ENCODE assay signal across 24 mouse cellular contexts in the genomic region with DNA sequence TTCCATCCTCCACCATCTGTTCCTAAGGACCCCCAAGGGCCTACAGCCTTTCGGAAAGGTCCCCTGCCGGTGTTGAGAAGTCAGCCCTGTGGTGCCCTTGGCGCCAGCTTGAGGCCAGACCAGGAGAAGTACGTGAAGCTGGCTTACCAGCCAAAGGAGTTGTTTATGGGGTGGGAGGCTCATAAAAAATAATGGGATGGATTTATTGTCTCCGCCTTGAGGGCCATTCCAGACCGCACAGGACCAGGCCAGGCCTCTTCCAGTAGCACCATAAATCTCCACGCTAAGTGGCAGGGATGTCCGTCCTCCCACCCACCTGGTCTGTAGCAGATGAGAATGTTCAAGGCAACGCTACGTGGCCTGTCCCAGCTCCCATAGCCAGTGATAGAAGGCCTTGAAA. TPM values are rescaled to one million over a fixed set of nuclear protein-coding genes. Genes with fewer than 3 reads are reported as not detected.
DNase-seq lines count a peak whose midpoint lies in the region; ATAC-seq and TF ChIP-seq lines count a peak whose summit lies in the region.
"Had no signal": no experiment of that assay in that cellular context is flagged by ENCODE, and none has a peak within 500 bp of the region (broad histone marks: within the 10 kb centered on the region; RNA-seq: fewer than 3 reads in every experiment).

No protein-coding gene starts in this region.

- peak; percentile 77 for ATAC-seq in kidney, embryonic 15.5 days (replicated peaks; ENCODE audit: low FRiP score)
- ATAC-seq in limb, embryonic 14.5 days (ENCODE audit: low FRiP score, low read depth): peak; percentile 60; the same call in 1 of the 2 replicates
- ATAC-seq: activated CD4-positive, CD25-positive, alpha-beta regulatory T cell, adult 4 months had no signal

- no peak overlapping the region for H3K4me3 ChIP-seq in kidney, embryonic 15.5 days (replicated peaks)
- H3K4me3 ChIP-seq in limb, embryonic 14.5 days (replicated peaks; ENCODE audit: low read length): no peak overlapping the region
- H3K4me3 ChIP-seq: embryonic facial prominence, embryonic 15.5 days; hindbrain, embryonic 12.5 days; liver, embryonic 13.5 days; midbrain, embryonic 12.5 days had no signal

- H3K9me3 ChIP-seq in kidney, embryonic 15.5 days (replicated peaks): no peaks in the 10 kb centered on the region
- no peaks in the 10 kb centered on the region for H3K9me3 ChIP-seq in limb, embryonic 14.5 days (ENCODE audit: control insufficient read depth, low read length)
- H3K9me3 ChIP-seq: embryonic facial prominence, embryonic 15.5 days; hindbrain, embryonic 12.5 days; liver, embryonic 13.5 days; midbrain, embryonic 12.5 days had no signal

- H3K27ac ChIP-seq in kidney, embryonic 15.5 days: no peak overlapping the region
- no peak overlapping the region for H3K27ac ChIP-seq in limb, embryonic 14.5 days (replicated peaks; ENCODE audit: low read depth, low read length)
- H3K27ac ChIP-seq: embryonic facial prominence, embryonic 15.5 days; hindbrain, embryonic 12.5 days; liver, embryonic 13.5 days; midbrain, embryonic 12.5 days; stomach, postnatal 0 days had no signal

- peaks cover 31% of the 10 kb centered on the region for H3K4me1 ChIP-seq in kidney, embryonic 15.5 days
- peaks cover 27% of the 10 kb centered on the region for H3K4me1 ChIP-seq in limb, embryonic 14.5 days (ENCODE audit: control insufficient read depth, insufficient read depth, low read length)
- H3K4me1 ChIP-seq: embryonic facial prominence, embryonic 15.5 days; liver, embryonic 13.5 days had no signal

- no peaks in the 10 kb centered on the region for H3K36me3 ChIP-seq in kidney, embryonic 15.5 days
- no peaks in the 10 kb centered on the region for H3K36me3 ChIP-seq in limb, embryonic 14.5 days (ENCODE audit: control insufficient read depth, insufficient read depth, low read length)
- H3K36me3 ChIP-seq: embryonic facial prominence, embryonic 15.5 days; hindbrain, embryonic 12.5 days; liver, embryonic 13.5 days; midbrain, embryonic 12.5 days had no signal

- no peak overlapping the region for H3K4me2 ChIP-seq in kidney, embryonic 15.5 days
- H3K4me2 ChIP-seq in limb, embryonic 14.5 days (replicated peaks; ENCODE audit: low read depth, low read length, severe bottlenecking): no peak overlapping the region
- H3K4me2 ChIP-seq: embryonic facial prominence, embryonic 15.5 days; heart, embryonic 11.5 days; hindbrain, embryonic 12.5 days; liver, embryonic 13.5 days; midbrain, embryonic 12.5 days had no signal

- 20% methylated on average over 10 of the region's 10 CpGs for WGBS in kidney, embryonic 15.5 days
- WGBS in limb, embryonic 14.5 days: 8% methylated on average over 10 of the region's 10 CpGs

- peaks cover 32% of the 10 kb centered on the region for H3K27me3 ChIP-seq in kidney, embryonic 15.5 days
- peaks cover 17% of the 10 kb centered on the region for H3K27me3 ChIP-seq in limb, embryonic 14.5 days (ENCODE audit: control insufficient read depth, insufficient read depth, low read length)
- H3K27me3 ChIP-seq: hindbrain, embryonic 12.5 days; liver, embryonic 13.5 days had no signal

- intact Hi-C loops in heart, postnatal 10 days (cut with DNase I): no loop called here

- no peak for DNase-seq in kidney, adult 9 months
- peak; percentile 64 for DNase-seq in embryo, embryonic 10.5 days (ENCODE audit: low spot score)
- DNase-seq in forelimb bud, embryonic 11.5 days (ENCODE audit: low read depth, low spot score): peak; percentile 95
- peak; percentile 47 for DNase-seq in limb, embryonic 14.5 days (ENCODE audit: low spot score)
- no peak for DNase-seq in thymus, postnatal 0 days (ENCODE audit: low spot score)
- DNase-seq in heart, postnatal 10 days: no peak
- no peak for DNase-seq in layer of hippocampus, postnatal 14 days (ENCODE audit: low spot score in 2 of 2)
- DNase-seq: adrenal gland, adult 8-10 months; cerebellum, adult 18-20 months; kidney, adult 11 months; layer of hippocampus, adult 9-11 months; liver, embryonic 13.5 days; lung, adult 2 months; lung, postnatal 14 days had no signal

- no peak for TF ChIP-seq POLR2A in limb, embryonic 14.5 days (IDR thresholded peaks at IDR 0.05; ENCODE audit: borderline replicate concordance, extremely low read depth, insufficient read depth, insufficient read length)

- H3K9ac ChIP-seq in kidney, embryonic 15.5 days: no peak overlapping the region
- H3K9ac ChIP-seq in limb, embryonic 14.5 days (ENCODE audit: low read depth, low read length, severe bottlenecking): no peak overlapping the region
- H3K9ac ChIP-seq: embryonic facial prominence, embryonic 15.5 days; liver, embryonic 13.5 days; midbrain, embryonic 12.5 days had no signal

RNA-seq across cellular contexts. Expression of a gene that starts 58.4 kb away (rescaled TPM):
- 5.1 and 6.1 TPM in 2 replicates for polyA plus RNA-seq in kidney, embryonic 15.5 days (2015; fragmentation: Nextera tagmentation; extraction: Ambion mirVana)
- polyA plus RNA-seq in limb, embryonic 14.5 days (2012; rRNA removed): 31.2 and 40.8 TPM in 2 replicates
- polyA plus RNA-seq in limb, embryonic 14.5 days (2014; fragmentation: Nextera tagmentation; extraction: Ambion mirVana): 13.9 and 15.9 TPM in 2 replicates
- polyA plus RNA-seq in thymus, postnatal 0 days (2015; fragmentation: Nextera tagmentation; extraction: Ambion mirVana): 0.13 and 0.35 TPM in 2 replicates
- 1 to 10 TPM; 4.3 to 5.6 TPM for total RNA-seq in heart, postnatal 10 days (2021)
- total RNA-seq in layer of hippocampus, postnatal 14 days (2021): 10 to 100 TPM; 19.2 to 21.7 TPM
- total RNA-seq: megakaryocyte progenitor cell, adult 5-6 weeks; MEL had no signal
- polyA plus RNA-seq: activated CD4-positive, CD25-positive, alpha-beta regulatory T cell, adult 4 months; C2C12 had no signal

Comparison
In these comparisons a context has a peak if more than half of its experiments do, and no peak if none do; other contexts are left out.
1. DNase-seq: peak in embryo, embryonic 10.5 days (single experiment), forelimb bud, embryonic 11.5 days (single experiment) and limb, embryonic 14.5 days (single experiment); none in kidney, adult 9 months (single experiment), thymus, postnatal 0 days (single experiment), heart, postnatal 10 days (0 of 2) and layer of hippocampus, postnatal 14 days (0 of 2).